Mouse (Mus musculus) G1E-ER4 (cell line): ENCODE results near the gene Scd3. TPM values are rescaled to one million over a fixed set of nuclear protein-coding genes. Genes with fewer than 3 reads are reported as not detected.

ENCODE experiments used
- GATA1 ChIP-seq: IDR thresholded peaks from one replicate; pipeline ENCODE4 v1.8.0; 2012; ENCODE audit warnings: low read length, inconsistent platforms
- polyA plus RNA-seq: library from polyadenylated mRNA; stranded (reverse); fragments of >175 nt; gene quantifications from 2 replicates; pipeline ENCODE4 v1.2.3, GENCODE M21; 2012

Scd3 gene
- polyA plus RNA-seq, 1 experiment, result not detected

DNA sequence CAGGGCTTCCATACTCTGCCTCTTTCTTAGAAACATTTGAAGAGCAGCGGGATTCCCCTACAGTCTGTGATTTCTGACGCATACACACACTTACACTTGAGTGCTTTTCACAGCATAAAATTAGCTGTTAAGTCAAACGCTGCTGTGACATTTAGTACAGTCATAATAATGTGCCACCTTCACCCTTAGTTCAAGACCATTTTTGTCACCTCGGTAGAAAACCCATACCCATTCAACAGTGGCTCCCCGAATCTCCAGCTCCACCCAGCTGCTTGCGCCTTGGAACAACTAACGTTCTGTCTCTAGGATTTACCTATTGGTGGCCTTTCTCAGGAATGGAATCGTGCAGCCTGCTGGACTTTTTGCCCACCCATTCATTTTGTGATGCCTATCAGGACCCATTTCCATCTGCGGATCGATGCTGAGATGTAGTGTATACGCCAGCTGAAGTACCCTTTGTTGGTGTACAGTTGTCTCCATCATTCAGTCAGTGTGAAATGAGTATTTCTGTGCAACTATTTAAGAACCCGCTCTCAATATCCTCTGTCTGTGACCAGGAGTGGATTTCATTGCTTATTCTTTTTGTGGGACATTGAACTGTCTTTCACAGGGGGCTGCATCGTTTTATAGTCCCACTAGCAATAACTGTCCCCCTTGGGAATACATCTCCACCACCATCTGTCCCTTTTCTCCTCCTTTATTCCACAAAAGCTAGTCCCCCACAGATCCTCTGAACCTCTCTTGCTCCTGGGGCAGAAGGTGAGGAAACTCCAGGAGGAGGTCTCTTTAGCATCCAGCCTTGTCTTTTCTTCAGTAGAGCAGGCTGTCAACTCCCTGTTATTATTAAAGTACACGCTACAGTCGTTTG, 80.3 kb downstream of the Scd3 start:
- no peak for TF ChIP-seq GATA1

DNA sequence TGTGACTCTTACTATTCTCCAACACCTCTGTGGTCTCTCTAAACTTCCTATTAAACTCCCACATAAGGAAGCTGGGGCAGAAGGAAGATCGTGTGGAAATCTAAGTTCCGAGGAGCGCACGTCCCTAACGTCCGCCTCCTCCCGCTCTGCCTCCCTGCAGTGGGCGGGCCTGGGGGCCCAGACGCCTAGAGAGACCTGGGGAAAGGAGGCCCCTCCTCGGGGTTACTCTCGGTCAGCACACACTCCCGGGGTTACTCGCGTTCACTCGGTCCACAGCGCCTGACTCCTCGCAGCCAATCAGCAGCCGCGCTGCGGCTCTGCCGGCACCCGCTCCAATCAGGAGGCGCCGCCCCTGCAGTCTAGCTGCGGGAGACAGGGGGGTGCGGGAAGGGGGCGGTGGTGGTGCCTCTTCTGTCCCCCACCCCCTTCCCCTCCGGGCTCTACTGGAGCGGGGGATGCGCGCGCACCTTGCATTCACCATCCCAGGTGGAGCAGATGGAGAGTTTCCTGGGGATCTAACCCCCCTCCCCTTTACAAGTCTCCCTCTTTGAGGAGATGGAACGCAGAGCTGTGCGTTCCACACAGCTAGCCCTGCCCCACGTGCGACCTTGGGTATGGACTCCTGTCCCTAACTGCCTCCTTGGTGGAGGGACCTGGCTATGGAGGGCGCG, 81.1 kb downstream of the Scd3 start:
- TF ChIP-seq GATA1, result no peak

DNA sequence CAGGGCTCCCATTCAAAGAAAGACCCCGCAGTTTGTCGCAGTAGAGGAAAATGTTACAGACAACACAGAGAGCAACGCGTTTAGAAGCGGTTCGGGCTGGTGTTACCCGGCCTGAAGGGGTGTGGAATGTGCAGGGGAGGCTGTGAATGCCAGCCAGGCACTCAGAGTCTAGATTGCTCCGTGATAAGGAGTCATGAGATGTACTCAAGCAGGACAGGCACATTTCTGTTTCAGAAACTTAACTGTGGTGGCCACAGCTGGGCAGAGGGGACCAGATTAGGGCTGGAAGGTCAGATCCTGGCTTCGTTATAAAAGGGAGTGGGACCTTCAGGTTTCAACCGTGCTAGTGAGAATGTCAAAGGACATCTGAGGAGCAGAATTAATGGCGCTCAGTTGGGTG, 81.7 kb downstream of the Scd3 start:
- TF ChIP-seq GATA1, result peak; percentile 46

DNA sequence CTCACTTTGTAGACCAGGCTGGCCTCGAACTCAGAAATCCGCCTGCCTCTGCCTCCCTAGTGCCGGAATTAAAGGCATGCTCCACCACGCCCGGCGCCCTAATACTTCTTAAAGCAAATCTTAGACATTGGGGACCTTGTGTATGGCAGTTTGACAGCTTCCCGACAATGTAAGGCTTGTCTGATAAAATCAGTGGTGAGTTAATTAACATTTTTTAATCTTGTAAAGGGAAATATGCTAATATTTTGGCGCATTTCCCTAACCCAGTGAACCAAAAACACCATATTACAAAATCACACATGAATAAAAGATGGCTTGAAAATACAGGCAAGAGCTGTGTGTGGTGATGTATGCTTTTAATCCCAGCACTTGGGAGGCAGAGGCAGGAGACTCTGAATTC, 82.5 kb downstream of the Scd3 start:
- no peak for TF ChIP-seq GATA1

DNA sequence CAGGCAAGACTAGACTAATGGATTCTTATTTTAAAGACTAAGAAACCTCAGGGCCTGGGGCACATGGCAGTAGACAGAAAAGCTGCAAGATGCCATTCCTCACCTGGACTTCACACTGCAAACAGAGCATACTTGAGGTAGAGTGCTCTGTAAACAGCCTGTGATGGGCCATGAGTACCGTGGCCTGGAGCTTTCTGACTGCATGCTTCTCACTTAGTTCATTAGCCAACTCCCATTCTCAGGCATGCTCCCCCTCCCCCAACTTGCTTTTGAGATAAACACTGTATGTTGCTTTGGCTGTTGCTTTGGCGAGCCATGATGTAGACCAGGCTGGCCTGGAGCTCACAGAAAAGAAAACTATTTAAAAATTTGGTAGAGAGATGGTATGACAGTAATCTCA, 83.0 kb downstream of the Scd3 start:
- TF ChIP-seq GATA1, result no peak

DNA sequence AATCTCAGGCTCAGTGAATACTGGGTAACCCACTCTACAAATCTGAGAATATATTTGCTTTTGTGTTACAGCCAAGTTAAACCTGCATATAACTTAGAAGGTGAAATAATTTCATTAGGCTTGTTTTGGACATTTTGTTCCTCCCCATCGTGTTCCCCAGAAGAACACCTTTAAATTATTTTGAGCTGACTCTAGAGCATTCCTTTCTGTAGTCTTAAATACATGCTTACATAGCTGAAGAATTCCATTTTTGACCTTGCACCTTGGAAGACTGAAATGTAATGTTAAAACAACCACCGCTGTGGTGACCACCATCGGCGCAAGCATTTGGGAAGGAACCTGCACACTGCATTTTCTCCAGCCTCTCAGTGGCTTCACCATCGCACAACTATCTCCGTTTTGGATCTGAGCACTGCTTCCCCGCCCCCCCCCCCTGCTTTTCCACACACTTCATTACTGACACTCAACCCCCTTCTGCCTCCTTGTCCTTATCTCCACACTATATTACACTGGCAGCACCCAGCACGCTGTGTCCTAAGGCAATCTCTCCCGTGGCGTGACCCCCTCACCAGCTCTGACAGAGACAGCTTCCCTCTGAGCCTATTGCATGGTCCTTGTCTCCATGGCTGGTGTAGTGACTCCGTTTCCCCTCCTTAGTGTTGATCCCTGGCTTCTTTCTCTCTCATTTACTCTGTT, 84.5 kb downstream of the Scd3 start:
- TF ChIP-seq GATA1, result no peak

DNA sequence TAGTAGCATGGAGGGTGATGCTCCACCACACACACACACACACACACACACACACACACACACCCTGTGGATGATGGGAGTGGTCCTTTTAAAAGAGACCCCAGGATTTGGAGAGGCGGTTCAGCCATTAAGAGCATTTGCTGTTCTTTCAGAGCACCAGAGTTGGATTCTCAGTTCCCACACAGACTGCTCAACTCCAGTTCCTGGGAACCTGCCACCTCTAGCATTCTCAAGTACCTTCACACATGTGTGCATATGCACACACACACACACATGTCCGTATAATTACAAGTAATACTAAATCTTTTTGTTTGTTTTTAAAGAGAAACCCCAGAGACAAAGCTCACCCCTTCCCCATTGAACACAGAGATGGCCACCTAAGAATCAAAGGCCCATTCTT, 89.0 kb downstream of the Scd3 start:
- no peak for TF ChIP-seq GATA1

DNA sequence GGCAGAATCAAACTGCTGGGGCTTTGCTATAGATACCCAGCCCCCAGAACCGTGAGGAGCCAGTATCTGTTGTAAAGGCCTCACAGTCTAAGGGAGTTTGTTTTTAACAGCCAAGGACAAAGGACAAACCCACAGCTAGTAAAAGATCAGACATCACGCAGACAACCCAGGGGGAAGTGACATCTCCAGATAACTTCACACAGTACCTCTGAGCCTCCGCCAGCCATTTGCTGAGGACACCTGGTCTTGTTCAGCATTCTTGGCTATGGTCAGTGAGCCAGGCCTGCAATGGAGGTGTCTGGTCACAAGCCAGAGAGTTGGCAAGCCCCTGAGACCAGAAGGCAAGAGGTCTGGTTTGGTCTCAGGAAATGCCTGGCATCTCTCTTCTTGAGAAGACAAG, 89.4 kb downstream of the Scd3 start:
- peak; percentile 17 for TF ChIP-seq GATA1

DNA sequence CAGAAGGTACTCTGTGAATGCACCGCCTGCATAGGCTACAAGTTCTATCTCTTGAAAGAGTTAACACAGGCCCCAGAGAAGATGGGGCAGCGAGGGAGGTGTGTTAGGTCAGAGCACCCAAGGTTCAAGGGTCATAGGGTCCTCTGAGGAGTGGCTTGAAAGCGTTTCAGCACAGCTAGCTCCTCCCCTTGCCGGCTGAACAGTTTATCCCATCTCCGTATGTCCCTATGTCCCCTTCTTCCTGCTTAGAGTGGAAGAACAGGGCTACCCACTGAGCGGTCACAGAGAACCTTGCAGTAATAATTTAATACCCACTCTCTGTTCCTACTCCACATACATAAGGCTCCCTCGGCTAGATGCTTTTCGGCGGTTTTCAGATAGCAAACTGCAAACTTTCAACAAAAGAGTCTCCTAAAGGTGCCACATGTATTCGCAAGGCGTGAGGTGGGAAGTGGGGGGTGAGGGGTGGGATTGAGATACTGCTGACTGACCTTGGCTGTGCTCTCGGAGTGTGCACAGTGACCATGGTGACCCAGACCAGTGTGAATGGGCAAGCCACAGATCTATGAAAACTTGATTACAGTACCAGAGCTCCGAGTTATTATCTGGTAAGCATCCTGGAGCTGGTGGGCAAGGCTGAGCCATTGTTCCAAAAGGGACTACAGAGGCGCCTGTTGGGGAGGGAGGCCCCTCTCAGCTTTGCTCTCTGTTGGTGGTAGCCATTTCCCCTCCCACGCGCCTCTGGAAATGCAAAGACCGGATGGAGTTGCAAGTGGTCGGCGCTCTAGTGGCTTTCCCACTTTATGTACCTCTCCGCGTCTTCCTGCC, 90.1 kb downstream of the Scd3 start, which contains the start of gene Scd2:
Gene Scd2, plus strand, starts transcription at position 734 of the 828 bp plus-strand sequence.
- TF ChIP-seq GATA1, result no peak

Other genes with a start within 250 kb of the Scd3 start
- gene Cpn1, start 216.7 kb upstream of the Scd3 start, polyA plus RNA-seq, result not detected in 2 replicates
- gene Cyp2c23, start 174.1 kb upstream of the Scd3 start, polyA plus RNA-seq, result not detected in 2 replicates
- 10.1 and 11.8 TPM in 2 replicates for gene Erlin1, start 133.5 kb upstream of the Scd3 start, polyA plus RNA-seq
- gene Chuk, start 95.8 kb upstream of the Scd3 start, polyA plus RNA-seq, result 12.1 and 15.8 TPM in 2 replicates
- 8.3 and 10.7 TPM in 2 replicates for gene Cwf19l1, start 67.4 kb upstream of the Scd3 start, polyA plus RNA-seq
- 159 and 217 TPM in 2 replicates for gene Bloc1s2, start 56.8 kb upstream of the Scd3 start, polyA plus RNA-seq
- gene Pkd2l1, start 10.8 kb upstream of the Scd3 start, polyA plus RNA-seq, result not detected in 2 replicates
- 49.6 and 100 TPM in 2 replicates for gene Scd2, start 90.4 kb downstream of the Scd3 start, polyA plus RNA-seq
- gene Scd4, start 129.8 kb downstream of the Scd3 start, polyA plus RNA-seq, result 0.48 and 0.63 TPM in 2 replicates
- gene Scd1, start 204.6 kb downstream of the Scd3 start, polyA plus RNA-seq, result 3.0 and 3.6 TPM in 2 replicates